Mouse (Mus musculus) CH12.LX (cell line): ENCODE results near the gene AU041133. TPM values are rescaled to one million over a fixed set of nuclear protein-coding genes. Genes with fewer than 3 reads are reported as not detected.
A peak's percentile ranks its signal among the peaks of the same experiment; 100 is the strongest.

Experiments
- DNase-seq: peaks from one replicate; pipeline ENCODE4 v3.0.0-alpha.2; 2013; ENCODE audit errors: extremely low read depth
- H3K27ac ChIP-seq: 2 replicates; pipeline ENCODE4 v1.5.1; 2012; ENCODE audit warnings: low read depth, mild to moderate bottlenecking, control low read depth, moderate library complexity; ENCODE audit not compliant: insufficient read depth
- H3K27me3 ChIP-seq: replicated peaks from 2 replicates; pipeline ENCODE3; 2012; ENCODE audit warnings: inconsistent platforms
- H3K36me3 ChIP-seq, 2 experiments: replicated peaks in 1 of 2; 2 replicates each; pipeline versions ENCODE3 to v1.6.1; 2012; ENCODE audit warnings: inconsistent platforms in 1 of 2, low read length in 1 of 2, mild to moderate bottlenecking in 1 of 2, mixed read lengths in 1 of 2, moderate library complexity in 1 of 2; ENCODE audit not compliant: control insufficient read depth in 1 of 2, insufficient read depth in 1 of 2
- H3K4me1 ChIP-seq, 2 experiments: 2 replicates each; pipeline ENCODE4 v1.6.1; 2012; ENCODE audit warnings: inconsistent platforms in 1 of 2, moderate library complexity in 1 of 2; ENCODE audit not compliant: insufficient read depth in 2 of 2, control insufficient read depth in 1 of 2
- H3K4me2 ChIP-seq: 2 replicates; pipeline ENCODE4 v1.6.1; 2012; ENCODE audit warnings: low read depth, mild to moderate bottlenecking, control low read depth; ENCODE audit not compliant: poor library complexity, insufficient read depth, severe bottlenecking
- H3K4me3 ChIP-seq, 3 experiments: fragments of 150-350 bp in 1 of 3; sonication (generic) in 1 of 3; replicated peaks in 1 of 3; 2 replicates each; pipeline versions ENCODE3 to v1.5.1; 2011 to 2012; ENCODE audit warnings: low read depth in 2 of 3, low read length in 2 of 3, mild to moderate bottlenecking in 2 of 3, moderate library complexity in 2 of 3, control low read depth in 1 of 3, improper control_type of control experiment in 1 of 3, inconsistent platforms in 1 of 3, mixed read lengths in 1 of 3; ENCODE audit not compliant: poor library complexity in 1 of 3
- H3K79me2 ChIP-seq: replicated peaks from 2 replicates; pipeline ENCODE4 v1.6.1; 2012; ENCODE audit warnings: mild to moderate bottlenecking, moderate library complexity; ENCODE audit not compliant: control insufficient read depth, poor library complexity, insufficient read depth, severe bottlenecking; ENCODE audit errors: extremely low read depth
- H3K9ac ChIP-seq: 2 replicates; pipeline ENCODE4 v1.6.1; 2012; ENCODE audit warnings: low read depth, mild to moderate bottlenecking, control low read depth, moderate library complexity; ENCODE audit not compliant: insufficient read depth
- H3K9me3 ChIP-seq: replicated peaks from 2 replicates; pipeline ENCODE3; 2012; ENCODE audit warnings: low read length, inconsistent platforms, mixed read lengths
- BHLHE40 ChIP-seq: IDR thresholded peaks from 2 replicates; pipeline ENCODE4 v1.6.1; 2011; ENCODE audit warnings: mild to moderate bottlenecking, low read depth, low read length, improper control_type of control experiment
- CHD1 ChIP-seq: IDR thresholded peaks from 2 replicates; pipeline ENCODE4 v1.6.1; 2012; ENCODE audit warnings: low read depth, low read length, improper control_type of control experiment, inconsistent platforms
- CHD2 ChIP-seq: IDR thresholded peaks from 2 replicates; pipeline ENCODE4 v1.6.1; 2011; ENCODE audit warnings: low read length, improper control_type of control experiment
- CTCF ChIP-seq, 2 experiments: IDR thresholded peaks in 1 of 2; conservative IDR thresholded peaks in 1 of 2; 2 replicates each; pipeline ENCODE4 v1.5.1; 2011 to 2012; ENCODE audit warnings: low read depth in 2 of 2, low read length in 2 of 2, improper control_type of control experiment in 1 of 2, inconsistent platforms in 1 of 2, mild to moderate bottlenecking in 1 of 2, moderate library complexity in 1 of 2
- E2F4 ChIP-seq: IDR thresholded peaks from 2 replicates; pipeline ENCODE4 v1.6.1; 2011; ENCODE audit warnings: low read depth, low read length, improper control_type of control experiment; ENCODE audit not compliant: insufficient replicate concordance
- ELF1 ChIP-seq: IDR thresholded peaks from 2 replicates; pipeline ENCODE4 v1.6.1; 2014; ENCODE audit warnings: low read depth, mild to moderate bottlenecking, inconsistent platforms, low read length, improper control_type of control experiment
- ETS1 ChIP-seq: conservative IDR thresholded peaks from 2 replicates; pipeline ENCODE4 v1.6.1; 2012; ENCODE audit warnings: low read depth, mild to moderate bottlenecking, inconsistent platforms, low read length, improper control_type of control experiment, moderate library complexity
- GABPA ChIP-seq: IDR thresholded peaks from 2 replicates; pipeline ENCODE4 v1.6.1; 2012; ENCODE audit warnings: low read depth, low read length, improper control_type of control experiment, inconsistent platforms; ENCODE audit not compliant: insufficient replicate concordance
- HCFC1 ChIP-seq: IDR thresholded peaks from 2 replicates; pipeline ENCODE4 v1.6.1; 2012; ENCODE audit warnings: low read depth, mild to moderate bottlenecking, inconsistent platforms, low read length, improper control_type of control experiment
- IRF4 ChIP-seq: IDR thresholded peaks from 2 replicates; pipeline ENCODE4 v1.6.1; 2014; ENCODE audit warnings: low read depth, mild to moderate bottlenecking, inconsistent platforms, low read length, improper control_type of control experiment
- JUN ChIP-seq: IDR thresholded peaks from 2 replicates; pipeline ENCODE4 v1.6.1; 2011; ENCODE audit warnings: low read depth, mild to moderate bottlenecking, low read length, improper control_type of control experiment, moderate library complexity; ENCODE audit not compliant: insufficient read depth
- JUND ChIP-seq: conservative IDR thresholded peaks from 2 replicates; pipeline ENCODE4 v1.6.1; 2011; ENCODE audit warnings: low read depth, low read length, improper control_type of control experiment
- MAFK ChIP-seq: IDR thresholded peaks from 2 replicates; pipeline ENCODE4 v1.6.1; 2011; ENCODE audit warnings: low read length, improper control_type of control experiment; ENCODE audit not compliant: insufficient replicate concordance
- MAX ChIP-seq: IDR thresholded peaks from 2 replicates; pipeline ENCODE4 v1.6.1; 2011; ENCODE audit warnings: low read length, improper control_type of control experiment
- MAZ ChIP-seq: IDR thresholded peaks from 2 replicates; pipeline ENCODE4 v1.6.1; 2012; ENCODE audit warnings: low read depth, mild to moderate bottlenecking, inconsistent platforms, low read length, improper control_type of control experiment, moderate library complexity
- MEF2A ChIP-seq: IDR thresholded peaks from 2 replicates; pipeline ENCODE4 v1.6.1; 2014; ENCODE audit warnings: low read depth, mild to moderate bottlenecking, inconsistent platforms, low read length, improper control_type of control experiment, borderline replicate concordance
- MXI1 ChIP-seq: IDR thresholded peaks from 2 replicates; pipeline ENCODE4 v1.6.1; 2011; ENCODE audit warnings: mild to moderate bottlenecking, low read depth, low read length, improper control_type of control experiment
- MYC ChIP-seq: IDR thresholded peaks from 2 replicates; pipeline ENCODE4 v1.6.1; 2011; ENCODE audit warnings: low read depth, mild to moderate bottlenecking, improper control_type of control experiment, low read length
- NELFE ChIP-seq: IDR thresholded peaks from 2 replicates; pipeline ENCODE4 v1.6.1; 2011; ENCODE audit warnings: low read depth, low read length, improper control_type of control experiment
- NRF1 ChIP-seq: IDR thresholded peaks from 2 replicates; pipeline ENCODE4 v1.6.1; 2014; ENCODE audit warnings: low read depth, mild to moderate bottlenecking, inconsistent platforms, low read length, improper control_type of control experiment, moderate library complexity
- POLR2A ChIP-seq: IDR thresholded peaks from 2 replicates; pipeline ENCODE4 v1.6.1; 2011; ENCODE audit warnings: low read depth, mild to moderate bottlenecking, improper control_type of control experiment, low read length
- RAD21 ChIP-seq: IDR thresholded peaks from 2 replicates; pipeline ENCODE4 v1.6.1; 2011; ENCODE audit warnings: low read depth, mild to moderate bottlenecking, low read length, improper control_type of control experiment, moderate library complexity
- RCOR1 ChIP-seq: conservative IDR thresholded peaks from 2 replicates; pipeline ENCODE4 v1.6.1; 2012; ENCODE audit warnings: low read depth, mild to moderate bottlenecking, inconsistent platforms, low read length, improper control_type of control experiment
- SMC3 ChIP-seq: IDR thresholded peaks from 2 replicates; pipeline ENCODE4 v1.6.1; 2011; ENCODE audit warnings: low read depth, low read length, improper control_type of control experiment
- TBP ChIP-seq: conservative IDR thresholded peaks from 2 replicates; pipeline ENCODE4 v1.6.1; 2011; ENCODE audit warnings: low read depth, low read length, improper control_type of control experiment
- TCF12 ChIP-seq: IDR thresholded peaks from 2 replicates; pipeline ENCODE4 v1.6.1; 2014; ENCODE audit warnings: low read depth, mild to moderate bottlenecking, inconsistent platforms, low read length, improper control_type of control experiment
- UBTF ChIP-seq: IDR thresholded peaks from 2 replicates; pipeline ENCODE4 v1.6.1; 2012; ENCODE audit warnings: low read depth, mild to moderate bottlenecking, inconsistent platforms, low read length, improper control_type of control experiment, moderate library complexity
- USF1 ChIP-seq: IDR thresholded peaks from 2 replicates; pipeline ENCODE4 v1.6.1; 2014; ENCODE audit warnings: low read depth, mild to moderate bottlenecking, inconsistent platforms, low read length, improper control_type of control experiment
- ZKSCAN1 ChIP-seq: IDR thresholded peaks from 2 replicates; pipeline ENCODE4 v1.6.1; 2012; ENCODE audit warnings: low read depth, inconsistent platforms, low read length, improper control_type of control experiment, borderline replicate concordance
- ZMIZ1 ChIP-seq: IDR thresholded peaks from 2 replicates; pipeline ENCODE4 v1.6.1; 2012; ENCODE audit warnings: low read depth, mild to moderate bottlenecking, inconsistent platforms, low read length, improper control_type of control experiment
- dilution Hi-C: fragments of 300-500 bp; cut with MboI; formaldehyde crosslinking; loops from 2 replicates; pipeline ENCODE4 v1.14.3; 2020; ENCODE audit warnings: low sequenced_read_pairs; ENCODE audit not compliant: extremely low pct_unique_long_range_greater_than_20kb, extremely low pct_ligation_motif_present
- in situ Hi-C: fragments of 300-500 bp; cut with MboI; formaldehyde crosslinking; loops from 3 replicates; pipeline ENCODE4 v1.14.3; 2019; ENCODE audit warnings: low sequenced_read_pairs, low pct_ligation_motif_present, low pct_unique_long_range_greater_than_20kb, mixed read lengths
- polyA plus RNA-seq: library from polyadenylated mRNA; unstranded; fragments of >175 nt; gene quantifications from 2 replicates; pipeline ENCODE4 v1.2.1, GENCODE M21; 2012; ENCODE audit warnings: low read depth; ENCODE audit not compliant: insufficient read length
- total RNA-seq, 2 experiments: library from RNA; depleted of rRNA; stranded (reverse); fragments of 300-350 nt in 1 of 2; fragments of >200 nt in 1 of 2; gene quantifications; 2 replicates each; pipeline ENCODE4 v1.2.3; 2012 to 2014

AU041133 gene
- total and polyA plus RNA-seq, 3 experiments: 1.3 to 5.0 (median 2.8) TPM

DNA sequence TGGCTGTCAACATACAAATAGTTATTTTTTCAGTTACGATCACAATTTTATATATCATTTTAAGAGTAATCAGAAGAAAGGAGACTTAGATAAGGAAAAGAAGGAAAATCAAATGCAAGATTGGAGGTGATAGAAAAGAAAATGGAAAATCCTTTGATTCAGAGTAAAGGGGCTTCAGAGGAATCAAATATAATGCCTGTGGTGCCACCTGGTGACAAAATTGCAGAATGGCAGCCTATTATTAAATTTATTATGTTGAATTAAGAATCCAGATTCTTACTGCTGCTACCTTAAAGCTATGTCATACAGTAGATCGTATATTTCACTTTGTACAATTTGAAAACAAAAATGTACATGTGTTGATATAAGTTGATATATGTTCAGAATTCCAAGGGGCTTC is 43.0 kb downstream of the AU041133 start:
- H3K79me2 ChIP-seq: no peaks in the 10 kb centered on the region
- H3K27me3 ChIP-seq: peaks cover 4% of the 10 kb centered on the region
- H3K36me3 ChIP-seq: no peaks in the 10 kb centered on the region
- no peak overlapping the region for H3K9ac ChIP-seq
- in situ Hi-C loops: no loop called here
- TF ChIP-seq SMC3: peak; percentile 66
- TF ChIP-seq MXI1: no peak
- no peak for TF ChIP-seq NELFE
- no peak for TF ChIP-seq MEF2A
- TF ChIP-seq UBTF: no peak
- no peak for TF ChIP-seq CHD2
- no peak for TF ChIP-seq ETS1
- TF ChIP-seq RAD21: peak; percentile 84
- TF ChIP-seq GABPA: no peak
- no peak for TF ChIP-seq MAZ
- TF ChIP-seq CTCF (conservative IDR thresholded peaks at IDR 0.05 in 1 of 2, IDR thresholded peaks at IDR 0.05 in 1 of 2; ENCODE audit: low read depth in 2 of 2, low read length in 2 of 2): peak; percentile 21 to 71; a peak in 2 of 4 replicates
- no peak for TF ChIP-seq ZMIZ1
- dilution Hi-C loops: no loop called here
- H3K4me2 ChIP-seq: no peak overlapping the region
- peak; percentile 38 for DNase-seq
- no peak overlapping the region for H3K27ac ChIP-seq
- H3K4me1 ChIP-seq: peaks cover 4 to 14% of the 10 kb centered on the region in 2 experiments
- H3K9me3 ChIP-seq: no peaks in the 10 kb centered on the region
- no peak overlapping the region for H3K4me3 ChIP-seq

DNA sequence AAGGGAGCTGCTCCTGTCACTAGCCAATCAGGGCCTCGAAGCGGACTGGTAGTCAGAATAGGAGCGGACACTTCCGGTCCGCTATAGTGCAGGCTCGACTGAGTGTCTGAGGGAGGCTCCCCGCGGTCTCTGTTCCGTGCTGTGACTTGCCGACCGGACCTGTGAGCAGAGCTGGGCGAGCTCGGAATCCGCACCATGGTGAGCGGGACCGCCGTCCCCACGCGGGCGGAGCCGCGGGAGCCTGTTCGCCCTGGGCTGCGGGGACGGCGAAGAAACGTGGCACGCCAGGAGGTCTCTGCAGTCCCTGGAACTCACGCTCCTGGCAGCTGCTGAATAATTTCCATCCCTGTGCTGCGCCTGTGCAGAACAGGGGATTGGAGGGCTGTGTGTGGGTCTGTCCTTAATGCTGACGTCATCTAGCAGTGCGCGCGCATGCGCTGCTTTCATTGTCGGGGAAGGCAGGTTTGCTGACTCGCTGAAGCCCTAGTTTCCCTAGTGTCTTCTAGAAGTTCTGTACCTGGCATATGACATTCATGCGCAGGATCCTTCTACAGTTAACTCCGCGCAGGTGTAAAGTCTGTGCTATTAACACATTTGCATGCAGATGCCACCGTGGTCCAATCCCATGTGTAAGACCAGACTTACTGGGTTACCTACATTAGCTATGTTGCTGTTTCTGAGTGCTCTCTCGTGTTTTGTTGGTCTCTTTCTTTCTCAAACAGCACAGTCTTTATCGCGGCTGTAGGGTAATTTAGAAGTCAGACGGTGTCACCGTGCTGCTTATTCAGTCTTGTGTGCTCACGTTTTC is 50.6 kb downstream of the AU041133 start:
- dilution Hi-C loops (no loop called here), in situ Hi-C loops (no loop called here)
- Histone ChIP-seq H3K27ac (peak overlapping the region; percentile 91), H3K36me3 (no peaks in the 10 kb centered on the region), H3K9me3 (no peaks in the 10 kb centered on the region), H3K9ac (peak overlapping the region; percentile 67), H3K4me2 (peak overlapping the region; percentile 66), H3K79me2 (no peaks in the 10 kb centered on the region), H3K27me3 (no peaks in the 10 kb centered on the region), H3K4me1 (peaks cover 0 to 13% of the 10 kb centered on the region in 2 experiments; a peak in 2 of 4 replicates), H3K4me3 (peak overlapping the region; percentile 68 to 85 (median 70))
- no peak for TF ChIP-seq CHD1
- peak; percentile 90 for TF ChIP-seq POLR2A
- peak; percentile 63; the same call in 1 of the 2 replicates for TF ChIP-seq TBP
- TF ChIP-seq JUN: peak; percentile 79
- TF ChIP-seq ELF1: peak; percentile 85
- TF ChIP-seq TCF12: peak; percentile 65
- peak; percentile 83 for TF ChIP-seq HCFC1
- TF ChIP-seq E2F4: no peak
- TF ChIP-seq BHLHE40: peak; percentile 91
- 0 out of 2 replicates have a peak, but pooled peaks have one; percentile 31 for TF ChIP-seq MEF2A
- TF ChIP-seq MXI1: peak; percentile 76
- TF ChIP-seq MAZ: no peak
- TF ChIP-seq USF1: no peak
- peak; percentile 69; the same call in 1 of the 2 replicates for TF ChIP-seq ZMIZ1
- peak; percentile 94 for TF ChIP-seq NRF1
- peak; percentile 84 for TF ChIP-seq JUND
- TF ChIP-seq IRF4: peak; percentile 68
- 0 out of 2 replicates have a peak, but pooled peaks have one; percentile 9 for TF ChIP-seq ETS1
- TF ChIP-seq MYC: 0 out of 2 replicates have a peak, but pooled peaks have one; percentile 61
- TF ChIP-seq MAFK: peak; percentile 72
- no peak for TF ChIP-seq ZKSCAN1
- TF ChIP-seq NELFE: peak; percentile 75
- TF ChIP-seq RCOR1: peak; percentile 13; the same call in 1 of the 2 replicates
- peak; percentile 52 for TF ChIP-seq MAX
- peak; percentile 97 for DNase-seq
